In the genomic region with DNA sequence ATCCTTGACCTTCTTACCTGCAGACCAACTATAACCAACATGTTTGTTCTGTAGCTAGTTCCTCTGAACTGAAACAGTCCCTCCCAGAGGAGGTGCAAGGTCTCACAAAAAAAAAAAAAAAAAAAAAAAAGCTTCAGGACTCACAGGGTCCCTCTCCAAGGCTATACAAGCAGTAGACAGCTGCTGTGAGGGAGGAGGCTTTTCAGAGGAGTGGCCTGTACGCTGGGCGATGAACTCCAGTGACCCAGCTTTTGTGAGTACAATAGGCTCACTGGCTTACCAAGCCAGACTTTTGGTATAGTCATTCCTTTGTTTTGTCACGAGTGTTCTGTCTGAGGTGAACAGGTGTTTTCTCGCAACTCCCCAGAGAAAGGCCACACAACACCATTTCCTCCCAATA, we compare ENCODE assay signal across 19 mouse cellular contexts.
"Had no signal": no experiment of that assay in that cellular context is flagged by ENCODE, and none has a peak within 500 bp of the region (broad histone marks: within the 10 kb centered on the region; RNA-seq: fewer than 3 reads in every experiment).

No protein-coding gene starts in this region.

- ATAC-seq: intestine, embryonic 15.5 days; midbrain, embryonic 13.5 days; midbrain, embryonic 16.5 days had no signal

- H3K4me2 ChIP-seq: intestine, embryonic 15.5 days; limb, embryonic 12.5 days; liver, embryonic 13.5 days; midbrain, embryonic 13.5 days had no signal

- H3K36me3 ChIP-seq: intestine, embryonic 15.5 days; limb, embryonic 12.5 days; liver, embryonic 13.5 days; midbrain, embryonic 10.5 days; midbrain, embryonic 13.5 days had no signal

- H3K27me3 ChIP-seq: intestine, embryonic 15.5 days; limb, embryonic 12.5 days; liver, embryonic 13.5 days; midbrain, embryonic 13.5 days had no signal

- H3K9ac ChIP-seq: intestine, embryonic 15.5 days; limb, embryonic 12.5 days; liver, embryonic 13.5 days; midbrain, embryonic 13.5 days had no signal

- H3K27ac ChIP-seq: intestine, embryonic 15.5 days; kidney, postnatal 0 days; layer of hippocampus, adult 2 months; left cerebral cortex, adult 2 months; limb, embryonic 12.5 days; liver, embryonic 13.5 days; midbrain, embryonic 10.5 days; midbrain, embryonic 13.5 days; stomach, postnatal 0 days had no signal

- H3K4me1 ChIP-seq: intestine, embryonic 15.5 days; limb, embryonic 12.5 days; liver, embryonic 13.5 days; midbrain, embryonic 13.5 days had no signal

- H3K4me3 ChIP-seq: intestine, embryonic 15.5 days; layer of hippocampus, adult 2 months; left cerebral cortex, adult 2 months; limb, embryonic 12.5 days; liver, embryonic 13.5 days; midbrain, embryonic 10.5 days; midbrain, embryonic 13.5 days had no signal

- H3K9me3 ChIP-seq: intestine, embryonic 15.5 days; limb, embryonic 12.5 days; liver, embryonic 13.5 days had no signal

- DNase-seq: kidney, adult 2 months; kidney, postnatal 25 days; layer of hippocampus, postnatal 36 days; liver, embryonic 13.5 days; lung, adult 2 months; lung, postnatal 14 days; lung, postnatal 4 days; thymus, adult 2 months; thymus, postnatal 14 days; thymus, postnatal 4 days had no signal
